Mouse (Mus musculus) hindbrain, postnatal 0 days (tissue): Measurements from ENCODE around the gene Cort. TPM values are rescaled to one million over a fixed set of nuclear protein-coding genes. Genes with fewer than 3 reads are reported as not detected.

Source experiments
- ATAC-seq: fragments of 200-750 bp; cut with Nextera tagmentation; 2 replicates; pipeline ENCODE4 v1.8.0; 2017; ENCODE audit warnings: mild to moderate bottlenecking, moderate TSS enrichment, moderate library complexity
- DNase-seq: peaks from one replicate; pipeline ENCODE4 v3.0.0-alpha.2; 2015; ENCODE audit warnings: low spot score
- H3K27ac ChIP-seq: fragments of 300-500 bp; sonication (generic); 2 replicates; pipeline ENCODE4 v1.5.1; 2014; ENCODE audit warnings: mild to moderate bottlenecking
- H3K27me3 ChIP-seq: fragments of 300-500 bp; sonication (generic); 2 replicates; pipeline ENCODE4 v1.6.1; 2014; ENCODE audit warnings: low read length, mixed read lengths; ENCODE audit not compliant: insufficient read depth
- H3K36me3 ChIP-seq: fragments of 300-500 bp; sonication (generic); 2 replicates; pipeline ENCODE4 v1.6.1; 2014; ENCODE audit warnings: low read length, mixed read lengths; ENCODE audit not compliant: insufficient read depth
- H3K4me1 ChIP-seq: fragments of 300-500 bp; sonication (generic); 2 replicates; pipeline ENCODE4 v1.6.1; 2014; ENCODE audit warnings: antibody characterized with exemption, low read length, mixed read lengths; ENCODE audit not compliant: insufficient read depth
- H3K4me2 ChIP-seq: fragments of 300-500 bp; sonication (generic); 2 replicates; pipeline ENCODE4 v1.6.1; 2014; ENCODE audit warnings: low read depth, mild to moderate bottlenecking, low read length, moderate library complexity, mixed read lengths
- H3K4me3 ChIP-seq: fragments of 300-500 bp; sonication (generic); 2 replicates; pipeline ENCODE4 v1.5.1; 2014; ENCODE audit warnings: low read length
- H3K9ac ChIP-seq: fragments of 300-500 bp; sonication (generic); replicated peaks from 2 replicates; pipeline ENCODE4 v1.6.1; 2014; ENCODE audit warnings: mild to moderate bottlenecking, low read length, moderate library complexity, mixed read lengths
- H3K9me3 ChIP-seq: fragments of 300-500 bp; sonication (generic); 2 replicates; pipeline ENCODE4 v1.6.1; 2016; ENCODE audit warnings: low read length, mixed read lengths
- CTCF ChIP-seq: IDR thresholded peaks from 2 replicates; pipeline ENCODE4 v1.5.1; 2016; ENCODE audit warnings: antibody characterized with exemption, control low read depth, low read depth
- WGBS: fragments of 180-500 bp; shearing (Covaris S2); extraction: QIAGEN DNeasy Blood & Tissue Kit; methylation state at CpG from one replicate; pipeline ENCODE4 v1.1.7; 2014; 5-methylcytosine and 5-hydroxymethylcytosine counted together
- polyA plus RNA-seq: library from polyadenylated mRNA; unstranded; fragments of >200 nt; fragmentation: Nextera tagmentation; extraction: Ambion mirVana; gene quantifications from 2 replicates; pipeline ENCODE4 v1.2.1, GENCODE M21; 2015
- total RNA-seq: library from RNA; depleted of rRNA; stranded (reverse); fragments of >200 nt; gene quantifications from 2 replicates; pipeline ENCODE4 v1.2.3, GENCODE M21; 2014

Gene Cort
- total and polyA plus RNA-seq, 2 experiments from 2014 or later: 0.38 to 2.7 TPM

DNA sequence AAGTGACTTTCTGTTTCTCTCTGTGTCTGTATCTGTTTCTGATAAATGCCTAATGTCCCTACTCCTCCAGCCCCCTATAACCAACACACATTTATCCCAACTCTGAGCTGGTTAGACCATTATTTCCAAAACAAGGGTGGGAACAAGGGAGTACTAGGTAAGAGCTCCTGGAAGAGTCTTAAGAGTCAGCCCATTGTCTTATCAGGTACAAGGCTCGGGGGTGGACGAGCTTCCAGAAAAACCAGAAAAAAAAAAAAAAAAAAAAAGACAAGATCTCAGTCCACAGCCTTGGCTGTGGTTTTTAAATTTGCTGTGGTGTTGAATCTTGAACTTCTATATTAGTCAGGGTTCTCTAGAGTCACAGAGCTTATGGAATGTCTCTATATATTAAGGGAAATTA, 41.5 kb upstream of the Cort start:
- no peaks in the 10 kb centered on the region for H3K27me3 ChIP-seq
- no peak overlapping the region for H3K4me2 ChIP-seq
- DNase-seq (no peak), ATAC-seq (no peak)
- H3K9me3 ChIP-seq: no peaks in the 10 kb centered on the region
- H3K9ac ChIP-seq: no peak overlapping the region
- TF ChIP-seq CTCF: no peak
- 74% methylated on average over 2 of the region's 2 CpGs for WGBS
- H3K4me3 ChIP-seq: no peak overlapping the region
- H3K4me1 ChIP-seq: peaks cover 8% of the 10 kb centered on the region; the same call in 1 of the 2 replicates
- peaks cover 3% of the 10 kb centered on the region; the same call in 1 of the 2 replicates for H3K36me3 ChIP-seq
- H3K27ac ChIP-seq: no peak overlapping the region

DNA sequence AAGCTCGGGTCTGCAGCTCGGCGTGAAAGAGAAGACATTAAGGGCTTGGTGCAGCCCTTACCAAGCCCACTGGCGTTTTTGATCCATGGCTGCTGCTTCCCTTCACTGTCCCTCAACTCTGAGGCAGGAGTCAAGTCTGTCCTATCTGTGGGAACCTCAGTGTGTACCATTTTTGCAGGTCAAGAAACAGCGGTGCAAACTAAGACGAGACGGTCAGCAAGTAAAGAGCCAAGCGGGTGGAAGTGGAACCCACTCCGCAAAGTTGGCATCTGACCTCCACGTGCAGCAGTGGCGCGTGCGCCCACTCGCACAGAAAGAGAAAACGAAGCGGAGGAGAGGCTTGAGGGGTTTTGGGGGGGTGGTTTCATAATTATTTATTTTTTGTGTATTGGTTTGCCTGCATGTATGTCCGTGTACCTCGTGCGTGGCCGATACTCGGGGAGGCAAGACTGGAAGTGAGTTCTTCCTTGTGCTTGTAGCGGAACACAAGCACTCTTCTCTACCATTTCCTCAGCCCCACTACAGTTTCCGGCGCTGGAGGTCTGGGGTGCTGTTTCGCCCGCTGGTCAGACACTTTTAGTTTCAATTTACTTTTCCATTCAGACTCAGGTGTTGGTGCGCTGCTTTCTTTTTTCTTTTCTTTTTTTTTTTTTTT, 40.5 kb upstream of the Cort start:
- no peaks in the 10 kb centered on the region for H3K27me3 ChIP-seq
- WGBS: 1% methylated on average over 27 of the region's 27 CpGs
- peaks cover 6% of the 10 kb centered on the region; the same call in 1 of the 2 replicates for H3K36me3 ChIP-seq
- peak overlapping the region; percentile 77; the same call in 1 of the 2 replicates for H3K9ac ChIP-seq
- peak overlapping the region; percentile 82 for H3K4me3 ChIP-seq
- ATAC-seq (peak; percentile 72), DNase-seq (peak; percentile 45)
- no peak for TF ChIP-seq CTCF
- H3K4me1 ChIP-seq: peaks cover 4% of the 10 kb centered on the region; the same call in 1 of the 2 replicates
- H3K4me2 ChIP-seq: peak overlapping the region; percentile 95
- peak overlapping the region; percentile 77 for H3K27ac ChIP-seq
- no peaks in the 10 kb centered on the region for H3K9me3 ChIP-seq

- DNase-seq: peak; percentile 98
- Histone ChIP-seq H3K9me3 (no peaks in the 10 kb centered on the region), H3K27me3 (no peaks in the 10 kb centered on the region), H3K9ac (peak within 1 kb of the TSS; percentile 77), H3K27ac (peak within 1 kb of the TSS; percentile 77), H3K4me1 (peaks cover 4% of the 10 kb centered on the region; the same call in 1 of the 2 replicates), H3K4me2 (peak within 1 kb of the TSS; percentile 95), H3K36me3 (peaks cover 11% of the 10 kb centered on the region; the same call in 1 of the 2 replicates), H3K4me3 (peak within 1 kb of the TSS; percentile 82)
- no peak for TF ChIP-seq CTCF
- peak; percentile 99 for ATAC-seq
- under 1% methylated on average over 59 of the region's 59 CpGs for WGBS
These were observed 39.8 kb upstream of the Cort start, which contains the start of gene Pgd for GRCm38 (mm10) chr4:149166215-149166946. Gene Pgd, minus strand, starts transcription at chr4:149166771.

- Histone ChIP-seq H3K9me3 (no peaks in the 10 kb centered on the region), H3K4me1 (peaks cover 4% of the 10 kb centered on the region; the same call in 1 of the 2 replicates), H3K4me3 (no peak overlapping the region), H3K27me3 (no peaks in the 10 kb centered on the region), H3K4me2 (no peak overlapping the region), H3K9ac (no peak overlapping the region), H3K36me3 (peaks cover 30% of the 10 kb centered on the region), H3K27ac (no peak overlapping the region)
- ATAC-seq (no peak), DNase-seq (peak; percentile 27)
- 55% methylated on average over 5 of the region's 5 CpGs for WGBS
- TF ChIP-seq CTCF: peak; percentile 39
These were observed 37.6 kb upstream of the Cort start for GRCm38 (mm10) chr4:149164150-149164549.

GRCm38 (mm10) chr4:149163196-149163595, 36.6 kb upstream of the Cort start:
- H3K9me3 ChIP-seq: no peaks in the 10 kb centered on the region
- no peak for ATAC-seq
- no peak overlapping the region for H3K9ac ChIP-seq
- no peak for DNase-seq
- H3K36me3 ChIP-seq: peaks cover 40% of the 10 kb centered on the region
- no peak overlapping the region for H3K4me2 ChIP-seq
- WGBS: 71% methylated on average over 1 of the region's 1 CpGs
- TF ChIP-seq CTCF: no peak
- H3K27ac ChIP-seq: no peak overlapping the region
- H3K4me3 ChIP-seq: no peak overlapping the region
- H3K4me1 ChIP-seq: peaks cover 4% of the 10 kb centered on the region; the same call in 1 of the 2 replicates
- no peaks in the 10 kb centered on the region for H3K27me3 ChIP-seq

DNA sequence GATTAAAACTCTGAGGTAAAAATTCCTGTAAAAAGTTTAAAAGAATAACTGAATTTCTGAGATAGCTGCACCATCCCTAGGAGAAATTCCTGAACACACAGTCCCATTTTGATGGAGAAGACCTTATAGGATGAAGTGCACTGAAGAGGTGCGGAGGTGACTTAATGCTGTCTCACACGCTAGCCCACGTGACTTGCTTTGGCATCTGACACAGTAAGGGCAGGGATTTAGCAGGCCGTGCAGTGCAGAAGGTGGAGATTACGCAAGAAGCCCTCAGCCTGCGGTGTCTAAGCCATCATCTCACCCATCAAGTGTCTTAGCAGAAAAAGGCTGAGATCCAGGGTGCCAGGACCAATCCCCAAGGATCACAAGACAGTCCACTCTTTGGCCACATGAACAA, 34.6 kb upstream of the Cort start:
- H3K4me1 ChIP-seq: peaks cover 4% of the 10 kb centered on the region; the same call in 1 of the 2 replicates
- H3K36me3 ChIP-seq: peaks cover 59% of the 10 kb centered on the region
- ATAC-seq: no peak

GRCm38 (mm10) chr4:149159891-149160290, 33.3 kb upstream of the Cort start:
- H3K9ac ChIP-seq: no peak overlapping the region
- WGBS: 81% methylated on average over 13 of the region's 13 CpGs
- H3K36me3 ChIP-seq: peaks cover 72% of the 10 kb centered on the region
- H3K9me3 ChIP-seq: no peaks in the 10 kb centered on the region
- no peak for TF ChIP-seq CTCF
- H3K4me2 ChIP-seq: no peak overlapping the region
- no peaks in the 10 kb centered on the region for H3K27me3 ChIP-seq
- DNase-seq: no peak
- H3K27ac ChIP-seq: no peak overlapping the region
- H3K4me1 ChIP-seq: no peaks in the 10 kb centered on the region
- no peak for ATAC-seq
- H3K4me3 ChIP-seq: no peak overlapping the region

More for the DNA sequence above, 34.6 kb upstream of the Cort start:
- H3K4me3 ChIP-seq: no peak overlapping the region
- no peak for TF ChIP-seq CTCF
- H3K27ac ChIP-seq: no peak overlapping the region
- no peaks in the 10 kb centered on the region for H3K9me3 ChIP-seq
- 94% methylated on average over 6 of the region's 6 CpGs for WGBS
- no peak overlapping the region for H3K4me2 ChIP-seq
- DNase-seq: no peak
- no peaks in the 10 kb centered on the region for H3K27me3 ChIP-seq
- no peak overlapping the region for H3K9ac ChIP-seq
